Mouse (Mus musculus): Measurements from ENCODE around the gene Tmppe. TPM values are rescaled to one million over a fixed set of nuclear protein-coding genes. Genes with fewer than 3 reads are reported as not detected.

Gene Tmppe
- total RNA-seq, 2 experiments from 2014 or later: 6.7 to 6.8 TPM

GRCm38 (mm10) chr9:114440548-114440947, 39.6 kb downstream of the Tmppe start:
- no peak for ATAC-seq (replicated peaks; ENCODE audit: poor library complexity, severe bottlenecking)

GRCm38 (mm10) chr9:114442225-114442624, 41.3 kb downstream of the Tmppe start:
- peak; percentile 84 for ATAC-seq (replicated peaks; ENCODE audit: poor library complexity, severe bottlenecking)

- no peak for ATAC-seq (replicated peaks; ENCODE audit: poor library complexity, severe bottlenecking)
These were observed 42.0 kb downstream of the Tmppe start for GRCm38 (mm10) chr9:114442893-114443292.

- ATAC-seq (replicated peaks; ENCODE audit: poor library complexity, severe bottlenecking): no peak
These were observed 42.4 kb downstream of the Tmppe start for GRCm38 (mm10) chr9:114443351-114443750.

GRCm38 (mm10) chr9:114446887-114447286, 46.0 kb downstream of the Tmppe start:
- no peak for ATAC-seq (replicated peaks; ENCODE audit: poor library complexity, severe bottlenecking)

GRCm38 (mm10) chr9:114448700-114449099, 47.8 kb downstream of the Tmppe start:
- ATAC-seq (replicated peaks; ENCODE audit: poor library complexity, severe bottlenecking): no peak

GRCm38 (mm10) chr9:114449120-114449754, 48.3 kb downstream of the Tmppe start:
- no peak for ATAC-seq (replicated peaks; ENCODE audit: poor library complexity, severe bottlenecking)

- no peak for ATAC-seq (replicated peaks; ENCODE audit: poor library complexity, severe bottlenecking)
These were observed 50.7 kb downstream of the Tmppe start for GRCm38 (mm10) chr9:114451615-114452014.

- no peak for ATAC-seq (replicated peaks; ENCODE audit: poor library complexity, severe bottlenecking)
These were observed 51.5 kb downstream of the Tmppe start for GRCm38 (mm10) chr9:114452418-114452817.

- ATAC-seq (replicated peaks; ENCODE audit: poor library complexity, severe bottlenecking): no peak
These were observed 54.5 kb downstream of the Tmppe start for GRCm38 (mm10) chr9:114455420-114455819.

Other genes starting within 250 kb of the Tmppe start
- not detected in 2 replicates for gene Bcl2a1c, start 71.0 kb upstream of the Tmppe start, total RNA-seq (2014; fragmentation: Nextera tagmentation)
- gene Bcl2a1c, start 71.0 kb upstream of the Tmppe start, total RNA-seq (2017): not detected in 2 replicates
- 47.3 and 55.2 TPM in 2 replicates for gene Crtap, start 10.4 kb upstream of the Tmppe start, total RNA-seq (2014; fragmentation: Nextera tagmentation)
- gene Crtap, start 10.4 kb upstream of the Tmppe start, total RNA-seq (2017): 21.0 and 21.4 TPM in 2 replicates
- gene Glb1, start within 50 bp of the Tmppe start, total RNA-seq (2014; fragmentation: Nextera tagmentation): 38.7 and 46.7 TPM in 2 replicates
- gene Glb1, start within 50 bp of the Tmppe start, total RNA-seq (2017): 40.8 and 42.9 TPM in 2 replicates
- gene Ccr4, start 103.8 kb downstream of the Tmppe start, total RNA-seq (2014; fragmentation: Nextera tagmentation): not detected in 2 replicates
- not detected in 2 replicates for gene Ccr4, start 103.8 kb downstream of the Tmppe start, total RNA-seq (2017)
- not detected in 2 replicates for gene C130032M10Rik, start 114.6 kb downstream of the Tmppe start, total RNA-seq (2014; fragmentation: Nextera tagmentation)
- gene C130032M10Rik, start 114.6 kb downstream of the Tmppe start, total RNA-seq (2017): not detected in 2 replicates
- gene Trim71, start 163.3 kb downstream of the Tmppe start, total RNA-seq (2014; fragmentation: Nextera tagmentation): not detected in 2 replicates
- not detected in 2 replicates for gene Trim71, start 163.3 kb downstream of the Tmppe start, total RNA-seq (2017)
- 36.6 and 48.7 TPM in 2 replicates for gene Cnot10, start 239.1 kb downstream of the Tmppe start, total RNA-seq (2014; fragmentation: Nextera tagmentation)
- gene Cnot10, start 239.1 kb downstream of the Tmppe start, total RNA-seq (2017): 55.7 and 60.1 TPM in 2 replicates

Data from granulocyte monocyte progenitor cell, adult 5-6 weeks (primary cell).